Mouse (Mus musculus) lung, adult 2 months (tissue): ENCODE measurements around the gene Iqub.

Experiments used
- CTCF ChIP-seq: fragments of 200-500 bp; IDR thresholded peaks from 2 replicates; pipeline ENCODE4 v1.5.1; 2011; ENCODE audit warnings: mild to moderate bottlenecking, low read length, control low read depth; ENCODE audit not compliant: insufficient read depth
- POLR2A ChIP-seq: fragments of 200-500 bp; IDR thresholded peaks from 2 replicates; pipeline ENCODE4 v1.6.1; 2011; ENCODE audit warnings: low read depth, mild to moderate bottlenecking, control low read depth, low read length, borderline replicate concordance; ENCODE audit errors: extremely low read depth

DNA sequence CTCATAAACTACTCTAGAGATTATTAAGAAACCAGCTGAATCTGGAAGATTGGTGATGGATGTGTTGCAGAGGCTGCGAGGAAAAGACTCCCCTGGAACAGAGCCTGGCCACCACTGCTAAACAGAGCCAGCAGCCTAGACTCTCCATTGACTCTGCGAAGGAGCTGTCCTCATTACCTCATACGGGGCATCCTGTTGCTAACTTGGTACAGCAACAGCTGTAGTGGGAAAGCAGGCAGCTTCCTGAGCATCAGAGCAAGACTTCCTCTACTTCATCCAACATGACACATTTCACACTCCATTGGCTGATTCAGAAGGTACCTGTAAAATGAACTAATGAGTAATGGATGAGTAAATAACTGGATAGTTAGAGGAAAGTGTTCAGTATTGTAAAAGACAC lies 107.1 kb downstream of the Iqub start:
- TF ChIP-seq POLR2A: no peak
- TF ChIP-seq CTCF: no peak
